Mouse (Mus musculus) left cerebral cortex, adult 18-20 months (tissue): ENCODE measurements around the gene Wdr25. TPM values are rescaled to one million over a fixed set of nuclear protein-coding genes. Genes with fewer than 3 reads are reported as not detected.

ENCODE experiments used
- DNase-seq, 2 experiments: peaks; one replicate each; pipeline ENCODE4 v3.0.0; 2021 to 2022; ENCODE audit warnings: low spot score in 2 of 2, mixed read lengths in 1 of 2
- total RNA-seq, 2 experiments: library from RNA; stranded (reverse); gene quantifications; 2 replicates each; pipeline ENCODE4 v1.2.3; 2021

Wdr25 gene
- total RNA-seq, 2 experiments from 2014 or later = 11.0 to 12.4 TPM

GRCm38 (mm10) chr12:108983496-108983895 is 90.1 kb downstream of the Wdr25 start:
- DNase-seq = no peak

- DNase-seq = no peak
Measured at GRCm38 (mm10) chr12:108984471-108984870, 91.0 kb downstream of the Wdr25 start.

GRCm38 (mm10) chr12:108985025-108985424 is 91.6 kb downstream of the Wdr25 start:
- DNase-seq = no peak

GRCm38 (mm10) chr12:108987448-108987847 is 94.0 kb downstream of the Wdr25 start:
- no peak for DNase-seq

- no peak for DNase-seq
Measured at GRCm38 (mm10) chr12:108990425-108990824, 97.0 kb downstream of the Wdr25 start.

GRCm38 (mm10) chr12:108993046-108993445 is 99.6 kb downstream of the Wdr25 start:
- no peak for DNase-seq

GRCm38 (mm10) chr12:108994436-108995031 is 101.1 kb downstream of the Wdr25 start:
- DNase-seq = peak in 1 of 2 experiments; percentile 38

GRCm38 (mm10) chr12:108995976-108996636 is 102.7 kb downstream of the Wdr25 start:
- DNase-seq = no peak

- no peak for DNase-seq
Measured at GRCm38 (mm10) chr12:108997249-108997648, 103.8 kb downstream of the Wdr25 start.

- DNase-seq = no peak
Measured at GRCm38 (mm10) chr12:109002978-109003377, 109.5 kb downstream of the Wdr25 start.

- DNase-seq = no peak
Measured at GRCm38 (mm10) chr12:109010070-109010649, 116.7 kb downstream of the Wdr25 start.

- DNase-seq = no peak
Measured at GRCm38 (mm10) chr12:109022181-109022691, 128.8 kb downstream of the Wdr25 start.

- no peak for DNase-seq
Measured at GRCm38 (mm10) chr12:109022966-109023365, 129.5 kb downstream of the Wdr25 start.

- DNase-seq = no peak
Measured at GRCm38 (mm10) chr12:109023780-109024179, 130.3 kb downstream of the Wdr25 start.

GRCm38 (mm10) chr12:109037026-109037425 is 143.6 kb downstream of the Wdr25 start:
- no peak for DNase-seq

GRCm38 (mm10) chr12:109038179-109038819 is 144.9 kb downstream of the Wdr25 start:
- peak in 1 of 2 experiments; percentile 22 for DNase-seq

- DNase-seq = no peak
Measured at GRCm38 (mm10) chr12:109039311-109039710, 145.9 kb downstream of the Wdr25 start.

- DNase-seq = no peak
Measured at GRCm38 (mm10) chr12:109044497-109044896, 151.1 kb downstream of the Wdr25 start.

- DNase-seq = no peak
Measured at GRCm38 (mm10) chr12:109045581-109045980, 152.2 kb downstream of the Wdr25 start.

- DNase-seq = no peak
Measured at GRCm38 (mm10) chr12:109049949-109050348, 156.5 kb downstream of the Wdr25 start.

GRCm38 (mm10) chr12:109053020-109053806 is 159.8 kb downstream of the Wdr25 start:
- no peak for DNase-seq
